34 mouse cellular contexts compared by ENCODE assay signal in the genomic region with DNA sequence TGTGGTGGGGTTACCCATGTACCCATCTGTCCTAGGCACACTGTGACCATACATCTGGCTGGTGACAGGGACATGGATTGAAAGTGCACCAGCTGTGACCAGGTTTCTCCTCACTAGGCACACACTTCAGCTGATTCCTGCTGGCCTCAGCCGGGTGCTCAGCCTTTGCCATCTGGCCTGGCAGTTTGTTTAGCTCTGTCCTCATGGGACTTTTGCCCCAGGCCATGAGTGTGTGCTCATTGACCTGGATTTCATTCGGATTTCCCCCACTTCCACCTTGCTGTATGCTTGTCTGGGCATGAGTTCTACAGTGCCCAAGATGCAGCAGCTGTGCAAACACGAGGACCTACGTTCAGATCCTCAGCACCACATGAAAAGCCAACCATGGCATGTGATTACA. TPM values are rescaled to one million over a fixed set of nuclear protein-coding genes. Genes with fewer than 3 reads are reported as not detected.
DNase-seq lines count a peak whose midpoint lies in the region; ATAC-seq lines count a peak whose summit lies in the region.
"Had no signal": no experiment of that assay in that cellular context is flagged by ENCODE, and none has a peak within 500 bp of the region (broad histone marks: within the 10 kb centered on the region; RNA-seq: fewer than 3 reads in every experiment).

No protein-coding gene starts in this region.

- H3K27ac ChIP-seq in kidney, embryonic 14.5 days (ENCODE audit: low read depth, low read length), result no peak overlapping the region
- H3K27ac ChIP-seq in kidney, embryonic 15.5 days, result no peak overlapping the region
- no peak overlapping the region for H3K27ac ChIP-seq in midbrain, embryonic 16.5 days (ENCODE audit: low read length)
- H3K27ac ChIP-seq: embryonic facial prominence, embryonic 12.5 days; forebrain, embryonic 10.5 days; forebrain, embryonic 15.5 days; gastrocnemius, adult 2 months; heart, adult 2 months; hindbrain, embryonic 13.5 days; left cerebral cortex, adult 2 months; limb, embryonic 13.5 days; liver, embryonic 13.5 days; midbrain, embryonic 13.5 days had no signal

- H3K4me2 ChIP-seq in kidney, embryonic 14.5 days (replicated peaks; ENCODE audit: low read depth, low read length), result no peak overlapping the region
- no peak overlapping the region for H3K4me2 ChIP-seq in kidney, embryonic 15.5 days
- no peak overlapping the region for H3K4me2 ChIP-seq in midbrain, embryonic 16.5 days (ENCODE audit: low read length)
- H3K4me2 ChIP-seq: embryonic facial prominence, embryonic 12.5 days; forebrain, embryonic 15.5 days; heart, embryonic 12.5 days; hindbrain, embryonic 13.5 days; limb, embryonic 13.5 days; liver, embryonic 13.5 days; midbrain, embryonic 13.5 days had no signal

- no peaks in the 10 kb centered on the region for H3K9me3 ChIP-seq in kidney, embryonic 14.5 days (ENCODE audit: control insufficient read depth, low read length)
- no peaks in the 10 kb centered on the region for H3K9me3 ChIP-seq in kidney, embryonic 15.5 days (replicated peaks)
- H3K9me3 ChIP-seq in midbrain, embryonic 16.5 days (replicated peaks; ENCODE audit: control insufficient read depth, low read length, poor library complexity, severe bottlenecking), result no peaks in the 10 kb centered on the region
- H3K9me3 ChIP-seq: embryonic facial prominence, embryonic 12.5 days; forebrain, embryonic 10.5 days; forebrain, embryonic 15.5 days; heart, embryonic 12.5 days; hindbrain, embryonic 13.5 days; limb, embryonic 13.5 days; liver, embryonic 13.5 days; megakaryocyte, embryonic 14.5 days; midbrain, embryonic 13.5 days had no signal

- DNase-seq in kidney, adult 11 months, result peak; percentile 30
- peak; percentile 27 to 54 for DNase-seq in kidney, postnatal 25 days
- peak; percentile 24 for DNase-seq in Muller cell, postnatal 12 days (ENCODE audit: inconsistent ontology term)
- peak; percentile 37 to 44 for DNase-seq in kidney, postnatal 36 days
- DNase-seq in layer of hippocampus, postnatal 36 days, result no peak
- DNase-seq: adrenal gland, adult 8-10 months; cerebellum, adult 8-10 months; embryo, embryonic 11 days; gastrocnemius, adult 2 months; gastrocnemius, postnatal 36 days; heart, adult 2 months; heart, postnatal 4 days; liver, embryonic 13.5 days; lung, adult 18-20 months; lung, postnatal 4 days; right cerebral cortex, postnatal 4 days; thymus, postnatal 25 days had no signal

- H3K9ac ChIP-seq in kidney, embryonic 14.5 days (ENCODE audit: low read depth, low read length), result no peak overlapping the region
- H3K9ac ChIP-seq in kidney, embryonic 15.5 days, result no peak overlapping the region
- no peak overlapping the region for H3K9ac ChIP-seq in midbrain, embryonic 16.5 days (ENCODE audit: low read depth, low read length)
- H3K9ac ChIP-seq: embryonic facial prominence, embryonic 12.5 days; forebrain, embryonic 15.5 days; heart, embryonic 12.5 days; hindbrain, embryonic 13.5 days; limb, embryonic 13.5 days; liver, embryonic 13.5 days; midbrain, embryonic 13.5 days had no signal

- H3K4me1 ChIP-seq in kidney, embryonic 14.5 days (ENCODE audit: control insufficient read depth, insufficient read depth, low read length), result no peaks in the 10 kb centered on the region
- no peaks in the 10 kb centered on the region for H3K4me1 ChIP-seq in kidney, embryonic 15.5 days
- no peaks in the 10 kb centered on the region for H3K4me1 ChIP-seq in midbrain, embryonic 16.5 days (ENCODE audit: control insufficient read depth, insufficient read depth, low read length)
- H3K4me1 ChIP-seq: embryonic facial prominence, embryonic 12.5 days; forebrain, embryonic 10.5 days; forebrain, embryonic 15.5 days; heart, embryonic 12.5 days; hindbrain, embryonic 13.5 days; limb, embryonic 13.5 days; liver, embryonic 13.5 days; megakaryocyte, embryonic 14.5 days; midbrain, embryonic 13.5 days had no signal

- ATAC-seq in kidney, embryonic 14.5 days (ENCODE audit: low FRiP score, low TSS enrichment), result no peak
- ATAC-seq in kidney, embryonic 15.5 days (replicated peaks; ENCODE audit: low FRiP score), result no peak
- ATAC-seq in midbrain, embryonic 16.5 days, result no peak
- ATAC-seq: activated CD4-positive, CD25-positive, alpha-beta regulatory T cell, adult 4 months; CD4-positive, CD25-positive, alpha-beta regulatory T cell, adult 4 months; forebrain, embryonic 15.5 days; intestine, embryonic 16.5 days; lung, postnatal 0 days; midbrain, embryonic 13.5 days had no signal

- H3K27me3 ChIP-seq in kidney, embryonic 14.5 days (ENCODE audit: control insufficient read depth, insufficient read depth, low read length), result 0 out of 2 replicates have a peak, but pooled peaks cover 7% of the 10 kb centered on the region
- H3K27me3 ChIP-seq in kidney, embryonic 15.5 days, result peaks cover 22% of the 10 kb centered on the region; the same call in 1 of the 2 replicates
- no peaks in the 10 kb centered on the region for H3K27me3 ChIP-seq in midbrain, embryonic 16.5 days (ENCODE audit: control insufficient read depth, insufficient read depth, low read depth, low read length)
- H3K27me3 ChIP-seq: liver, embryonic 13.5 days had no signal

- H3K36me3 ChIP-seq in kidney, embryonic 14.5 days (ENCODE audit: control insufficient read depth, insufficient read depth, low read length), result no peaks in the 10 kb centered on the region
- H3K36me3 ChIP-seq in kidney, embryonic 15.5 days, result no peaks in the 10 kb centered on the region
- H3K36me3 ChIP-seq in midbrain, embryonic 16.5 days (ENCODE audit: control insufficient read depth, insufficient read depth, low read length), result no peaks in the 10 kb centered on the region
- H3K36me3 ChIP-seq: embryonic facial prominence, embryonic 12.5 days; forebrain, embryonic 10.5 days; forebrain, embryonic 15.5 days; heart, embryonic 12.5 days; hindbrain, embryonic 13.5 days; limb, embryonic 13.5 days; liver, embryonic 13.5 days; midbrain, embryonic 13.5 days had no signal

- H3K4me3 ChIP-seq in kidney, embryonic 14.5 days (ENCODE audit: low read length), result no peak overlapping the region
- H3K4me3 ChIP-seq in kidney, embryonic 15.5 days (replicated peaks), result no peak overlapping the region
- no peak overlapping the region for H3K4me3 ChIP-seq in midbrain, embryonic 16.5 days (ENCODE audit: low read depth, low read length)
- H3K4me3 ChIP-seq: embryonic facial prominence, embryonic 12.5 days; forebrain, embryonic 10.5 days; forebrain, embryonic 15.5 days; gastrocnemius, adult 2 months; heart, adult 2 months; heart, embryonic 12.5 days; hindbrain, embryonic 13.5 days; left cerebral cortex, adult 2 months; limb, embryonic 13.5 days; liver, embryonic 13.5 days; megakaryocyte, embryonic 14.5 days; midbrain, embryonic 13.5 days had no signal

- WGBS in kidney, embryonic 14.5 days, result 57% methylated on average over 4 of the region's 4 CpGs
- 64% methylated on average over 4 of the region's 4 CpGs for WGBS in kidney, embryonic 15.5 days
- 71% methylated on average over 4 of the region's 4 CpGs for WGBS in midbrain, embryonic 16.5 days

RNA-seq across cellular contexts. Expression of gene Cacna1a, which starts 41.8 kb away (rescaled TPM):
- polyA plus RNA-seq in kidney, embryonic 14.5 days (2014; fragmentation: Nextera tagmentation; extraction: Ambion mirVana), result 3.6 and 4.4 TPM in 2 replicates
- polyA plus RNA-seq in kidney, embryonic 15.5 days (2015; fragmentation: Nextera tagmentation; extraction: Ambion mirVana), result 2.2 and 4.0 TPM in 2 replicates
- 19.9 and 20.0 TPM in 2 replicates for polyA plus RNA-seq in midbrain, embryonic 16.5 days (2015; fragmentation: Nextera tagmentation; extraction: Ambion mirVana)
- 100 to 1,000 TPM; 191 to 224 TPM for total RNA-seq in layer of hippocampus, postnatal 36 days (2021)
- total RNA-seq: monocyte, adult 5-6 weeks had no signal

Comparison
In these comparisons a context has a peak if more than half of its experiments do, and no peak if none do; other contexts are left out.
1. DNase-seq: peak in kidney, adult 11 months (single experiment), kidney, postnatal 25 days (2 of 2), Muller cell, postnatal 12 days (single experiment) and kidney, postnatal 36 days (2 of 2); none in layer of hippocampus, postnatal 36 days (0 of 2).